Mouse (Mus musculus) cerebellum, adult 2 months (tissue): ENCODE measurements around the gene Akp3. TPM values are rescaled to one million over a fixed set of nuclear protein-coding genes. Genes with fewer than 3 reads are reported as not detected.

Experiments
- DNase-seq, 2 experiments: peaks; one replicate each; pipeline ENCODE4 v3.0.0; 2021
- H3K27ac ChIP-seq: fragments of 200-500 bp; 2 replicates; pipeline ENCODE4 v1.5.1; 2012; ENCODE audit warnings: low read length, control low read depth, inconsistent platforms; ENCODE audit not compliant: insufficient read depth
- H3K27me3 ChIP-seq: fragments of 200-500 bp; 2 replicates; pipeline ENCODE4 v1.6.1; 2012; ENCODE audit warnings: inconsistent platforms, mild to moderate bottlenecking, low read length, moderate library complexity; ENCODE audit not compliant: control insufficient read depth, insufficient read depth
- H3K4me1 ChIP-seq: fragments of 200-500 bp; 2 replicates; pipeline ENCODE4 v1.6.1; 2011; ENCODE audit warnings: low read length; ENCODE audit not compliant: control insufficient read depth, insufficient read depth
- H3K4me3 ChIP-seq: fragments of 200-500 bp; replicated peaks from 2 replicates; pipeline ENCODE3; 2011; ENCODE audit warnings: mild to moderate bottlenecking, low read depth, low read length, control low read depth; ENCODE audit not compliant: insufficient read depth
- CTCF ChIP-seq: fragments of 200-500 bp; IDR thresholded peaks from 2 replicates; pipeline ENCODE4 v1.5.1; 2011; ENCODE audit warnings: low read depth, mild to moderate bottlenecking, control low read depth, low read length, moderate library complexity, borderline replicate concordance; ENCODE audit not compliant: insufficient read depth
- POLR2A ChIP-seq: fragments of 200-500 bp; IDR thresholded peaks from 2 replicates; pipeline ENCODE4 v1.6.1; 2011; ENCODE audit warnings: low read length, control low read depth, borderline replicate concordance; ENCODE audit not compliant: insufficient read depth
- WGBS: fragments of 180-500 bp; shearing (Covaris S2); methylation state at CpG from one replicate; pipeline ENCODE4 v1.1.7; 2018; 5-methylcytosine and 5-hydroxymethylcytosine counted together
- polyA plus RNA-seq: library from polyadenylated mRNA; depleted of rRNA; stranded (reverse); fragments of >200 nt; gene quantifications from 2 replicates; pipeline ENCODE4 v1.2.3, GENCODE M21; 2012

The Akp3 gene
- polyA plus RNA-seq, 1 experiment, result 0.08 TPM

- Histone ChIP-seq H3K4me1 (no peaks in the 10 kb centered on the region), H3K27me3 (no peaks in the 10 kb centered on the region), H3K27ac (no peak overlapping the region), H3K4me3 (no peak overlapping the region)
- 88% methylated on average over 3 of the region's 3 CpGs for WGBS
- no peak for TF ChIP-seq CTCF
- TF ChIP-seq POLR2A, result no peak
- no peak for DNase-seq
Measured at GRCm38 (mm10) chr1:87102114-87102513, 22.7 kb upstream of the Akp3 start.

GRCm38 (mm10) chr1:87103936-87104335, 20.8 kb upstream of the Akp3 start:
- DNase-seq, result no peak
- TF ChIP-seq CTCF, result no peak
- TF ChIP-seq POLR2A, result no peak
- H3K4me3 ChIP-seq, result no peak overlapping the region
- H3K27me3 ChIP-seq, result no peaks in the 10 kb centered on the region
- WGBS, result 33% methylated on average over 1 of the region's 1 CpGs
- H3K27ac ChIP-seq, result no peak overlapping the region
- no peaks in the 10 kb centered on the region for H3K4me1 ChIP-seq

GRCm38 (mm10) chr1:87106536-87106935, 18.2 kb upstream of the Akp3 start:
- no peak for DNase-seq
- no peak overlapping the region for H3K27ac ChIP-seq
- H3K4me1 ChIP-seq, result no peaks in the 10 kb centered on the region
- WGBS, result 75% methylated on average over 8 of the region's 8 CpGs
- no peak for TF ChIP-seq POLR2A
- TF ChIP-seq CTCF, result no peak
- no peaks in the 10 kb centered on the region for H3K27me3 ChIP-seq
- H3K4me3 ChIP-seq, result no peak overlapping the region

GRCm38 (mm10) chr1:87108564-87108963, 16.2 kb upstream of the Akp3 start:
- TF ChIP-seq CTCF (no peak), POLR2A (no peak)
- 84% methylated on average over 4 of the region's 4 CpGs for whole genome bisulfite sequencing
- no peak overlapping the region for H3K27ac ChIP-seq
- H3K4me3 ChIP-seq, result no peak overlapping the region
- H3K4me1 ChIP-seq, result no peaks in the 10 kb centered on the region
- DNase-seq, result no peak
- no peaks in the 10 kb centered on the region for H3K27me3 ChIP-seq

GRCm38 (mm10) chr1:87111719-87112354, 12.9 kb upstream of the Akp3 start:
- H3K27ac ChIP-seq, result no peak overlapping the region
- no peaks in the 10 kb centered on the region for H3K4me1 ChIP-seq
- no peak for DNase-seq
- 45% methylated on average over 9 of the region's 9 CpGs for WGBS
- TF ChIP-seq CTCF, result peak; percentile 8; the same call in 1 of the 2 replicates
- TF ChIP-seq POLR2A, result no peak
- H3K27me3 ChIP-seq, result no peaks in the 10 kb centered on the region
- H3K4me3 ChIP-seq, result no peak overlapping the region

GRCm38 (mm10) chr1:87114784-87115183, 10.0 kb upstream of the Akp3 start:
- Histone ChIP-seq H3K4me1 (no peaks in the 10 kb centered on the region), H3K27ac (no peak overlapping the region), H3K4me3 (no peak overlapping the region), H3K27me3 (no peaks in the 10 kb centered on the region)
- 90% methylated on average over 1 of the region's 1 CpGs for WGBS
- TF ChIP-seq CTCF, result no peak
- TF ChIP-seq POLR2A, result no peak
- DNase-seq, result no peak

GRCm38 (mm10) chr1:87127206-87128030, 2.6 kb downstream of the Akp3 start:
- no peaks in the 10 kb centered on the region; the same call in 1 of the 2 replicates for H3K27me3 ChIP-seq
- peaks cover 2% of the 10 kb centered on the region; the same call in 1 of the 2 replicates for H3K4me1 ChIP-seq
- peak; percentile 11 to 29 for DNase-seq
- H3K4me3 ChIP-seq, result no peak overlapping the region
- no peak overlapping the region for H3K27ac ChIP-seq
- 8% methylated on average over 43 of the region's 43 CpGs for WGBS
- TF ChIP-seq CTCF, result no peak
- TF ChIP-seq POLR2A, result no peak

GRCm38 (mm10) chr1:87131803-87132202, 7.0 kb downstream of the Akp3 start:
- H3K27ac ChIP-seq, result no peak overlapping the region
- TF ChIP-seq POLR2A (no peak), CTCF (no peak)

More at GRCm38 (mm10) chr1:87131803-87132202, 7.0 kb downstream of the Akp3 start:
- Histone ChIP-seq H3K4me1 (peaks cover 2% of the 10 kb centered on the region; the same call in 1 of the 2 replicates), H3K27me3 (no peaks in the 10 kb centered on the region), H3K4me3 (no peak overlapping the region)
- 79% methylated on average over 4 of the region's 4 CpGs for WGBS
- no peak for DNase-seq
